Mouse (Mus musculus) heart, postnatal 0 days (tissue): Measurements from ENCODE around the gene Rsph3a. TPM values are rescaled to one million over a fixed set of nuclear protein-coding genes. Genes with fewer than 3 reads are reported as not detected.
"Not testable (repeated sequence)": the region's sequence is repeated elsewhere in the genome, so short reads cannot be mapped to it uniquely, and the experiment has no call there.

Source experiments
- ATAC-seq: fragments of 200-750 bp; cut with Nextera tagmentation; 2 replicates; pipeline ENCODE4 v1.8.0; 2017; ENCODE audit warnings: low read depth, moderate number of reproducible peaks, moderate library complexity; ENCODE audit not compliant: insufficient read depth
- DNase-seq: peaks from one replicate; pipeline ENCODE4 v3.0.0-alpha.2; 2016; ENCODE audit warnings: low spot score
- H3K27ac ChIP-seq: fragments of 300-500 bp; sonication (generic); 2 replicates; pipeline ENCODE4 v1.5.1; 2014; ENCODE audit warnings: low read depth, mild to moderate bottlenecking
- H3K27me3 ChIP-seq: fragments of 300-500 bp; sonication (generic); 2 replicates; pipeline ENCODE4 v1.6.1; 2014; ENCODE audit warnings: low read length, mixed read lengths; ENCODE audit not compliant: control insufficient read depth, insufficient read depth
- H3K36me3 ChIP-seq: fragments of 300-500 bp; sonication (generic); replicated peaks from 2 replicates; pipeline ENCODE4 v1.6.1; 2014; ENCODE audit warnings: low read length, mixed read lengths; ENCODE audit not compliant: control insufficient read depth, insufficient read depth
- H3K4me1 ChIP-seq: fragments of 300-500 bp; sonication (generic); 2 replicates; pipeline ENCODE4 v1.6.1; 2014; ENCODE audit warnings: antibody characterized with exemption; ENCODE audit not compliant: control insufficient read depth, insufficient read depth
- H3K4me2 ChIP-seq: fragments of 300-500 bp; sonication (generic); 2 replicates; pipeline ENCODE4 v1.6.1; 2014; ENCODE audit warnings: low read depth, mild to moderate bottlenecking, low read length, moderate library complexity
- H3K4me3 ChIP-seq: fragments of 300-500 bp; sonication (generic); 2 replicates; pipeline ENCODE4 v1.5.1; 2014; ENCODE audit warnings: low read depth, low read length
- H3K9ac ChIP-seq: fragments of 300-500 bp; sonication (generic); replicated peaks from 2 replicates; pipeline ENCODE4 v1.6.1; 2014; ENCODE audit warnings: low read depth, low read length, mixed read lengths
- H3K9me3 ChIP-seq: fragments of 300-500 bp; sonication (generic); replicated peaks from 2 replicates; pipeline ENCODE4 v1.6.1; 2016; ENCODE audit warnings: low read length; ENCODE audit not compliant: control insufficient read depth
- WGBS: fragments of 180-500 bp; shearing (Covaris S2); extraction: QIAGEN DNeasy Blood & Tissue Kit; methylation state at CpG from one replicate; pipeline ENCODE4 v1.1.7; 2014; 5-methylcytosine and 5-hydroxymethylcytosine counted together
- polyA plus RNA-seq: library from polyadenylated mRNA; unstranded; fragments of >200 nt; fragmentation: Nextera tagmentation; extraction: Ambion mirVana; gene quantifications from 2 replicates; pipeline ENCODE4 v1.2.1, GENCODE M21; 2015
- total RNA-seq: library from RNA; depleted of rRNA; stranded (reverse); fragments of >200 nt; gene quantifications from 2 replicates; pipeline ENCODE4 v1.2.3, GENCODE M21; 2014; ENCODE audit warnings: low replicate concordance; rRNA removed

Rsph3a gene
- total and polyA plus RNA-seq, 2 experiments from 2014 or later: 42.6 to 76.5 TPM

DNA sequence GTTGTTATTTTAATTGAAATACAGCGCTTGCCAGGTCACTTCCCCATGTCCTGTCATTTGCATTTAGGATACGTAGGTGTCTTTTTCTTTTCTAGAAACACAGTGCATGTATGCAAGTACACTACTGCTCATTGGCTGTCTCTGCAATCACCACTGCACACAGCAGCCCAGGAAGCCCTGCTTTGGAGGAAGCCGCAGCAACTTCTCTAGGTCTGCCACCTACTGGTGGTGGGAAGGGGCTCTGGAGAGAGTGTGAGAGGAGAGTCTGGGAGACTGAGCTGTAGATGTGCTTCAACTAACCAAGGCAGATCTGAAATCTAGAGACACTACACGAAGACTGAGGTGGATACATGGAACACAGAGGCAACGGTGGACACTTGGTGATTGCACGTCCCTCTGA lies 77.3 kb downstream of the Rsph3a start:
- peak; percentile 77; the same call in 1 of the 2 replicates for ATAC-seq
- not testable (repeated sequence) for H3K36me3 ChIP-seq, H3K4me1 ChIP-seq, H3K9ac ChIP-seq, H3K27ac ChIP-seq, H3K4me2 ChIP-seq, DNase-seq, H3K9me3 ChIP-seq, H3K27me3 ChIP-seq, H3K4me3 ChIP-seq
- no CpG with 5 or more reads among the region's 6 CpGs for WGBS

DNA sequence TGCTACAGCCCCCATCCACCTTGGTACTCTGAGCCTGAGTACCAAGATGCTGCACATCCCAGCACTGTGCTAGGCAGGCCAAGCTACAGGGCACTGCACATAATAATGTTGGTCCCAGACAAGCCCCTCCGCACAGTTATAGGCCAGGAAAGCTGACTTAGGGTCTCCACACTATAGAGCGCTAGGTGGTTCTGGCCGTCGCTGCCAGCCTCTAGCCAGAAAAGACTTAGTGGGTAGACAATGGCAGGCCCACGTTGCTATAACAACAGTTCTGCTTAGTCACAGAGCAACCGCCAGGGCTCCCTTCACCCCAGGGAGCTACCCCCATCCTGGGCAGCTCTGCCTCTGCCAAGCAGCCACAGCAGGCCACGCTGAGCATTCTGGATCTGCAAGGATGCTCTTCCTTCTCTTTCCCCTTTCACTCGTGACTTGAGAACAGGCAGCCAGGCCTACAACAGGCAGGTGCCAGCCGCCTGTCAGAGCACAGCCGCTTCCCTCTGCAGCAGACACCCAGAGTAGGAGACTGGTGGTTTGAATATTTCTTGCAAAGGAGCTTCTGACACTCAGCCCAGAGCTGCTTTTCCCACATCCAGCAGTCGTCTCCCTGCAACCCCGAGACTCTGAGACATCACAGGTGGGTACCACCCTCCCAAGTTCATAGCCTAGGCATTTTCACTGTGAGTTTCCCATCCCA lies 82.2 kb downstream of the Rsph3a start:
- WGBS: no CpG with 5 or more reads among the region's 12 CpGs
- ATAC-seq, H3K9me3 ChIP-seq: not testable (repeated sequence)

More for the DNA sequence above, 82.2 kb downstream of the Rsph3a start:
- not testable (repeated sequence) for H3K4me1 ChIP-seq, H3K9ac ChIP-seq, DNase-seq, H3K27me3 ChIP-seq, H3K4me2 ChIP-seq, H3K27ac ChIP-seq, H3K4me3 ChIP-seq, H3K36me3 ChIP-seq

Other genes starting within 250 kb of the Rsph3a start
- gene Fndc1, start 118.3 kb upstream of the Rsph3a start, total RNA-seq: 30.5 and 49.5 TPM in 2 replicates
- gene Fndc1, start 118.3 kb upstream of the Rsph3a start, polyA plus RNA-seq: 22.1 and 26.0 TPM in 2 replicates
- gene Tagap, start 19.6 kb upstream of the Rsph3a start, total RNA-seq: 1.4 and 3.3 TPM in 2 replicates
- gene Tagap, start 19.6 kb upstream of the Rsph3a start, polyA plus RNA-seq: 0.15 and 0.26 TPM in 2 replicates
- 6.4 TPM in 1 of 2 replicates, not detected in the other for gene Gm49673, start 202.2 kb downstream of the Rsph3a start, total RNA-seq
- 0.04 TPM in 1 of 2 replicates, not detected in the other for gene Gm49673, start 202.2 kb downstream of the Rsph3a start, polyA plus RNA-seq
- gene Rnaset2a, start 202.5 kb downstream of the Rsph3a start, total RNA-seq: 24.1 and 49.8 TPM in 2 replicates
- gene Rnaset2a, start 202.5 kb downstream of the Rsph3a start, polyA plus RNA-seq: 49.5 and 51.8 TPM in 2 replicates
- gene Fgfr1op, start 219.9 kb downstream of the Rsph3a start, total RNA-seq: 8.3 and 9.2 TPM in 2 replicates
- 16.0 and 16.1 TPM in 2 replicates for gene Fgfr1op, start 219.9 kb downstream of the Rsph3a start, polyA plus RNA-seq